Mouse (Mus musculus) ovary, postnatal 10 days (tissue): ENCODE data around the gene Taok1.
"Not testable (repeated sequence)": the region's sequence is repeated elsewhere in the genome, so short reads cannot be mapped to it uniquely, and the experiment has no call there.

ENCODE experiments used
- DNase-seq: peaks from one replicate; pipeline ENCODE4 v3.0.0; 2022; ENCODE audit warnings: low spot score

The Taok1 gene

DNA sequence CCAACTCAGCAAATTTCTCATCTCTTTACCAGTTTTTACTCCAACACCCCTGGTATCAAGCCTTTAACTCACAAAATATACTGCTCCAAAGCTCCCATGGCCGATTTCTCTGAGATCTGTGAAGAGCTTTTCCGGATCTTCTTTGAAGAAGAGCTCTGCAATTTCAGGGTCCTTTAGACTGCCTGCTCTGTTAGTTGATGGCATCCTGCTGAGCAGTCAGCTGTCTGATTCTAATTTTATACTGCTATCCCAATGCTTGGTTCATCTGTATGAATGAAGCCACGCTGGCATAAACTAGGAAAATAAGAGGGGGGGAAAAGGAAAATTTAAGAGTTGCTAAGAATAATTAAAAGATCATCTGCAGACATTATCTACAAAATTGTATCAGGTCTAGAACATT lies 22.4 kb downstream of the Taok1 start:
- DNase-seq, result no peak

DNA sequence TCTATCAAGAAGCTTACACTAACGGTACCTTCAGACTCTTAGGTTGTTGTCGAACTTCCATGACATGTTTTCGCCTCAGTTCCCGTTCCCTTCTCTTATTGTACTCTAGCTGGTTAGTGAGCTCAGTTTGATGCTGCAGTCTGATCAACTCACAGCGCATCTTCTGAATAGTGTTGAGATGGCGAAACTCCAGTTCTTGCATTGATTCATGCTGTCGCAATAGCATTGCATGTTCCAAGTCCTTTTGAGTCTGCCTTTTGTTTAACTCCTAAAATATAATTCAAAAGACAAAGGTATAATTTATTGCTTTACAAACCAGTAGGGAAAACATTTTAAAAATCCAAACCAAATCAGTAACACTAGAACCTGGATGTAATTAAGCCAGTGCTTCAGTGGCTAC lies 62.4 kb downstream of the Taok1 start:
- no peak for DNase-seq

DNA sequence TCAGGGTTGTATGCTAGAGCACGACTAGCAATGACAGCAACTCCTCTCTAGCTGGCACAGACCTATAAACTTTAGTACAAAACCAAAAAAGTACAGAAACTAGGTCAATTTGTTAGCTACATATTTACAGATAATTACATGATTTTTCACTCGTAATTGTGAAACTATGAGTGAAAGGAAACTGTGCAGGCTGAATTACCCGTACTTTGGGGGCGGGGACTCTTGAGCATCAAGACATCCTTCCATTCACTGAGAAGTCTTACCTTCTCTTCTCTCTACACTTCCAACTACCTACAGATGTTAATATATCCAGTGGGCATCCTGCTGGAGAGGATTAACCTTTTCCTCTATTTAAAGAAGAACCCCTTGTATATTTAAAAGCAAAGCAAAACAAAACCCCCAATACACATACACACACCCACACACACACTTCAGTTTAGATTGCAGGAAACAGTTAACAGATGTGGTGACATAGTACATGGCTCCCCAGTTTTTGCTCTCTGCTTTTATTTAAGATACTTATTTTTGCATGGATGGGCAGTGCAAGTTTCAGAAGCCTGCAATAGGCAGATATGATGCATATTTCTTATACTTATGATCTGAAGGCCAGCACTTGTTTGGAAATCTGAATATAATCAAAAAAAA lies 75.3 kb downstream of the Taok1 start:
- no peak for DNase-seq

- DNase-seq, result no peak
Observed at GRCm38 (mm10) chr11:77530862-77531261, 76.8 kb downstream of the Taok1 start.

- no peak for DNase-seq
Observed at GRCm38 (mm10) chr11:77529644-77530043, 78.0 kb downstream of the Taok1 start.

- DNase-seq, result not testable (repeated sequence)
Observed at GRCm38 (mm10) chr11:77528420-77528819, 79.2 kb downstream of the Taok1 start.

- no peak for DNase-seq
Observed at GRCm38 (mm10) chr11:77525804-77526486, 81.7 kb downstream of the Taok1 start.

DNA sequence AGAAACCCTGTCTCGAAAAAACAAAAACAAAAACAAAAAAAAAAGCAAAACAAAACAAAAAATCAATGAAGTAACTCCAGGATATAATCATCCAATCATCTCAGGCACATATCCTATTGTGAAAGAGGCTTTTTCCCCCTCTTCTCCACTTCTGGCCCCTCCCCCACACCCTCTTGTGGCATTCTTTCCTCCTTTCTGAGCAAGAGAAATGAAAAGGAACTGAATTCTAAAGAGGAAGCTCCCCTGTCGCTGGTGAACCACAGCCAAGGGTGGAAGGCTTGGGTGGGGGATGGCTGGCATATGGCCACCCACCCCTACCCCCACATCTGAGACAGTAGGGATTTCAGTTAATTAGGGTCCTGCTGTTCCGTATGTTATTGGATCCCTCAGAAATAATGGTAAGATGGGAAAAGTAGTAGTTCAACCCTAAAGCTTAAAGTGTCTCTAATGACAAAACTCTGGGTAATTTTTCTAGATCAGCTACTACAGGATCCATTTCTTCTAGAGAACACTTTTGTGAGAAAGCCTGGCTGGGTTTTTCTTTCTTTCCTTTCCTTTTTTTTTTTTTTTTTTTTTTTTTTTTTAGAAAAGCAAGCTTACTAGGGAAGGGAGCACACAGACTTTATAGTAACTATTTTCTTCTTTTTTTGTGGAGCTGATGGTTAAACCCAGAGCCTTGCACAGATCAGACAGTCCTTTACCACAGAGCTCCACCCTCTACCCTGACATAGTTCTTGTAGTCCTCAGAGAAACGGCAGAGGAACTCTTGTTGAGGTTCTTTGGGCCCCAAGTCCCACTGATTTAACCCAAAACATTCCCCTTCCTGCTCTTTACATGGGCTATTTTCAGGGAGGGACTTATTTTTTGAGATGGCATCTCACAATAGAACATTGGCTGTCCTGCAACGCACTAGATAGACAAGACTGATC lies 86.8 kb downstream of the Taok1 start:
- no peak for DNase-seq

DNA sequence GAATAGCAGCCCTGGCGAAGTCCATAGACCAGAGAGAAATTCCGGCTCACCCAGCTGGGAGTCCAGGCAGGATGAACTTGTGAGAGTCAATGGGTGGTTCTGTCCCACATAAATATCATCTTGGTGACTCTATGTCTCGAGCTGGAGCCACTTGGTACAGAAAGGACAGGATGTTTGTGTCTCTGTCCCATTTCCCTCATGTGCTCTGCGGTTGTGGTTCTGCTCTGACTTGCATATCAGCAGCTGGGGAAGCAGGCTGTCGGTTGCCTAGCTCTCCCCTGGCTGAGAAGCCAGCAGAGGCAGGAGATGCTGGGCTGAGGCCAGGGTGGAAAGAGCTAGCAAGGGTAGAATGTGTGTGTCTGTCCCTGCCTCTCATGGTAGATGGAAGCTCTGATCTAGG lies 88.6 kb downstream of the Taok1 start, which contains the start of gene Gm10392:
TSS of gene Gm10392 (minus strand) at position 156 of the 400 bp plus-strand sequence.
- no peak for DNase-seq

DNA sequence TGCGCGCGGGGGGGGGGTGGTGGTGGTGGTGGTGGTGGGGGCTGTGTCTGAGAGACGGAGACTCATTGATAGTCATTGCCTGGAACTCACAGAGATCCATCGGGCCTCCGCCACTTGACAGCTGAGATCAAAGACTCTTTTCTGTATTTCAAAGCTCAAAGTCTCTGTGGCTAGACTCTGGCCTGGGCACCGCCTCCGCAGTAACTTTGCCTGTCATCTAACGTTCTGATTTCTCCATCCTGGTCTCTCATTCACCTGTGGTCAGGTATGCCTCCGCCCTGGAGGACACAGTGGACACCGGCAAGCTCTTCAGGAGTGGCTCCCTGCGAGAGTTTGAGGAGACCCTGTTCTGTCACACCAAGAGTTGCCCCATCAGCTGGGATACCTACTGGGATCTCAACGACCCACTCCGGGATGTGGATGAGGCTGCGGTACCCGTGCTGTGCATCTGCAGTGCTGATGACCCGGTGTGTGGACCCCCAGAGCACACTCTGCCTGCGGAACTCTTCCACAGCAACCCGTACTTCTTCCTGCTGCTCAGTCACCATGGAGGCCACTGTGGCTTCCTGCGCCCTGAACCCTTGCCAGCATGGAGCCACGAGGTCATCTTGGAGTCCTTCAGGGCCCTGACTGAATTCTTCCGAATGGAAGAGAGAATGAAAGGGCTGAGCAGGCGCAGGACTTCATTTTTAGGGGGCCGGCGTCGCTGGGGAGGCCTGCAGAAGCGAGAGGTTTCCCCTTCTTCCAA lies 89.4 kb downstream of the Taok1 start:
- no peak for DNase-seq

- no peak for DNase-seq
Observed at GRCm38 (mm10) chr11:77516553-77517425, 90.8 kb downstream of the Taok1 start.

DNA sequence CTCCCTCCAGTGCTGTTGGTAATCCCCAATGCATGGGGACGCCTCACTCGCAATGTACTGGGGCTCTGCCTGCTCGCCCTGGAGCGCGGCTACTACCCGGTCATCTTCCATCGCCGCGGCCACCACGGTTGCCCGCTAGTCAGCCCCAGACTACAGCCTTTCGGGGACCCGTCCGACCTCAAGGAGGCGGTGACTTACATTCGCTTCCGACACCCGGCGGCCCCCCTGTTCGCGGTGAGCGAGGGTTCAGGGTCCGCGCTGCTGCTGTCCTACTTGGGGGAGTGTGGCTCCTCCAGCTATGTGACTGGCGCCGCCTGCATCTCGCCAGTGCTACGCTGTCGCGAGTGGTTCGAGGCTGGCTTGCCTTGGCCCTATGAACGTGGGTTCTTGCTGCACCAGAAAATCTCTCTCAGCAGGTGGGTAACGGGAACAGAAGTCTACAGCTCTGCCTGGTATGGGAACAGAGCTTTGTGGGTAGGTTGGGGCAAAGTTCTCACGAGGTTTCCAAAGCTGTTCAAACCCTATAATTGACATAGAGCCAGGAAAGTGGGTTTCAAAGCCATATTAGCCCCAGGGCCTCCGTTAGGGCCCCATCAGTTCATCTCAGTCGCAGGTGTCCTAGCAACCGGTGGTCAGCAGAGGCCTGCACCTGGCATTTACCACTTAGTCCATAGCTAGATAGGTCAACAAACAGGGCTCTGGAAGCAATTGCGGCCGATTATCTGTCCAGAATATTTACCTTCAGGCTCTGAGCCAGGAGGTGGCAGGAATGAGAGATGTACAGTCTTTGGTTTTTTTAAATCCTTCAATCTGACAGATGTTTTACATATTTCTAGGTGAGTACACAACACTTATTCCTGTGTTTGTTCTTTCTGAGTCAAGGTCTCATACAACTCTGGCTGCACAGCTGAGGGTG lies 91.7 kb downstream of the Taok1 start, which contains the start of gene Trp53i13:
TSS of gene Trp53i13 (minus strand) at position 344 of the 916 bp plus-strand sequence.
- no peak for DNase-seq

DNA sequence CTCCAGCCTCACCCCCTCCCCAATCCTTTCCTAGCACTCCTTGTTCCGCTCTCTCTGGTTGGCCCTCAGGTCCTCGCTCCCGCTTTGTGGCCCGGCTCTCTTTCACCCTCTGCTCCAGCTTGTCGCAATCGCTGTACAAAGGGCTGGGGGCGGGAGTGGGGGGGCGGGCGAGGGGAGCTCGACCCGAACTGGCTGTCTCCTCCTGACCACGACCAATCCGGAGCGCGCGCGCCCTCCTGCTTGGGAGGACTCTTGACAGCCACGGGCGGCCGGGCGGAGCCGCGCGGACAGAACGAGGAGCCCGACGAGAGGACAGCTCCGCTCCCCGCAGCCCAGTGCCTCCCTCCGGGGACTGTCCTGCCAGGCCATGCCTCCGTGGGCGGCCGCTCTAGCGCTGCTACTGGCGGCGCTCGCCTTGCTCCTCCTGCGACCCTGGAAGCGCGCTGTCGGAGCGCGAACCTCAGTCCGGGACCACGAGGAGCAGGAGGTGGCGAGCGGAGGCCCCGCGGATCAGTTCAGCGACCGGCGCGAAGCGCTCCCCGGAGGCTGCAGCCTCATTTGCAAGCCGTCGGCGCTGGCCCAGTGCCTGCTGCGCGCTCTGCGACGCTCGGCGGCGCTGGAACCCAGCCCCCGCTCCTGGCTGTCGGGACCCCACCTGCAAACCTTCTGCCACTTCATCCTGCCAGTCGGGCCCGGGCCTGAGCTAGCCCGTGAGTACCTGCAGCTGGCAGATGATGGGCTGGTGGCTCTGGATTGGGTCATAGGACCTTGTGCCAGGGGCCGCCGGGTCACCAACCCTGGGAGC lies 92.6 kb downstream of the Taok1 start, which contains the start of gene Abhd15:
TSS of gene Abhd15 (plus strand) at position 290 of the 805 bp plus-strand sequence.
- peak; percentile 69 for DNase-seq

- DNase-seq, result no peak
Observed at GRCm38 (mm10) chr11:77514281-77514831, 93.3 kb downstream of the Taok1 start.

DNA sequence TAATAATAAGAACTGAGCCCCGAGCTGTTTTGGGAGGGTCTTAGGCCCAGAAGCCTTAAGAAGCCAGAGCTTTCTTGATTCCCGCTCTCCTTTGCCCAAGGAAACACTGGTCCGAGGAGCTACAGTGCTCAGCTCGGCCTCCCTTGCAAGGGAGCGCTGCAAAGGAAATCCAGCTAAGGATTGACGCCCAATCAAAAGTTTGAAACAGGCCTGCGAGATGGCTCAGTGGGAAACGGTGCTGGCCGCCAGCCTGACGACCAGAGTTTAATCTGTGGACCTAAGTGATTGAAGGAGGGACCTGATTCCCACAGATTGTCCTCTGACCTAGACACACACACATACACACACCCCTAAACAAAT lies 93.8 kb downstream of the Taok1 start:
- no peak for DNase-seq

DNA sequence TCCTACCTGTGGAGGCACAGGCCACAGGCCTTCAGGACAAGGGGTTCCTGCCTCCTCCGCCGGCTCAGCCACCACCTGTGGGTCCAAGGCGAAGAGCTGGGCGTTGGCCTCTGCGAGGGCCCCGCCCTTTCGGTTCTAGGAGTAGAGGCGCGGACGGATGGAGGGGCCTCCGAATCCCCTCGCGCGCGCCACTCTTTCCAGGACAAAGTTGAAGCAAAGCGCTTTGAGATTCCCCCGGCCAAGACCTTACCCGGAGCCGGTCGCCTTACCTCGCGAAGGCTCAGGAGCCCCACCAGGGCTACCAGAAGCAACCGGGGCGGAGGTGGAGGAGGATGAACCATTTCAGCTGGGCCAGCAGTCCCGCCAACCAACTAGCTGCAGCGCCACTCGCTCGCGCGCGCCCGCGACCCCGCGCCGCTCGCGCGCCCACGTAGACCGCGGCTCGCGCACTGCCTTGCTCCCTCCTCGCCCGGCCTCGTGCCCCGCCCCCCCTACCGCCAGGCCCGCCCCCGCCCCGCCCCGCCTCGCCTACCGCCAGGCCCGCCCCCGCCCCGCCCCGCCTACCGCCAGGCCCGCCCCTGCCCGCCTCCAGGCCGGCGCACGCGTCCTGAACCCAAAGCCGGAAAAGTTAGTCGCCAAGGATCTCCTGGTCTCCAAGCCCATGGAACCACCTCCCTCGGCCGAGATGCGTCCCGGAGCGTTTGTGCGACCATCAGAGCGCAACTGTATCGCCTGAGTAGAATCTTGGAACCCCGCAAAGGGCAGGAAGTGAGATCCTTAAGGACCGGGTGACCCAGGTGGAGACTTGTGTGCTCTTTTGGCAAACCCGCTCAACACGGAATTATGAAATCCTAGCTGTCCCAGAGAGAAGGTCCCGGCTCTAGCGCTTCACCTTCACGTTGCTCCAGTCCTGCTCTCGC lies 94.5 kb downstream of the Taok1 start:
- DNase-seq, result no peak

DNA sequence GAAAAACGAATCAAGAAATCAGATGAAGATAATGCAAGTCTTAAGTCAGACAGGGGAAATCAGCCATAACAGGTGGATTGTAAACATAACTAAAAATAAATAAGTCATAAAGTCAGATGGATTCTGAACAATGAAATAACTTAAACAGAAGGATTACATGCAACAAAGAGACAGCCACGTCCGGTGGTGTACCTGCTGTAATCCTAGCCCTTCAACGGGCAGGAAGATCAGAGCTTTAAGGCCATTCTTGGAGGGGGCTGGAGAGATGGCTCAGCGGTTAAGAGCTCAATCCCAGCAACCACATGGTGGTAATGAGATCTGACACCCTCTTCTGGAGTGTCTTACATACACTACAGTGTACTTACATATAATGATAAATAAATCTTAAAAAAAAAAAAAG lies 96.3 kb downstream of the Taok1 start:
- DNase-seq, result no peak
